Mouse (Mus musculus) C2C12 (cell line): ENCODE results near the gene Isg15.

ENCODE experiments used
- CEBPB ChIP-seq: IDR thresholded peaks from one replicate; pipeline ENCODE4 v1.6.1; 2011; ENCODE audit warnings: low read depth, mild to moderate bottlenecking, control low read depth, moderate library complexity
- CTCF ChIP-seq: IDR thresholded peaks from one replicate; pipeline ENCODE4 v1.5.1; 2011; ENCODE audit not compliant: control insufficient read depth, insufficient read depth, insufficient read length
- MAX ChIP-seq: IDR thresholded peaks from one replicate; pipeline ENCODE4 v1.6.1; 2011; ENCODE audit warnings: mild to moderate bottlenecking, control low read depth
- MYOG ChIP-seq: IDR thresholded peaks from one replicate; pipeline ENCODE4 v1.6.1; 2011; ENCODE audit not compliant: control insufficient read depth, insufficient read length; ENCODE audit errors: extremely low read depth
- USF1 ChIP-seq: IDR thresholded peaks from one replicate; pipeline ENCODE4 v1.6.1; 2011; ENCODE audit warnings: low read depth, mild to moderate bottlenecking, control low read depth, moderate library complexity

DNA sequence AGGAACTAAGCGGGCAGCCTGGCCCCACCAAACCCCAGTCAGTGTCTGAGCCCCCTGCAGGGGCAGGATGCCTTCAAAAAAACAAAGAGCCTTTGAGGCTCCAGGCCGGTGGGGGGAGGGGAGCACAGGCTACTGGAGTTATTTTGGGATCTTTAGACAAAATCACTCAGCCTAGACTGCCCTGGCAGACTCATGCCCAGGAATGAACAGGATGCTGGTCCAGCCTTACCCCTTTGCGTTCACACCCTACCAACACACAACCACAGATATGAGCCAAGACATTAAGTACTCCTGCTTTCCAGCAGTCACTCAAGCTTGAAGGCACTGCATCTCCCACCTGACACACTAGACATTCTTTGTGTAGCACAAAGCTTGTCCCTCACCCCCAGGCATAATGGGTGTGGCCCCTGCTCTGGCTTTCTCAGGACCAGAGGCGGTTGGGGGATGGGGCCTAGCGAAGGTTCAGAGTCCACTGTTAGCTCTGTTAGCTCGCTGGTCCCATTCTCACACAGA is 11.8 kb downstream of the Isg15 start:
- no peak for TF ChIP-seq CTCF
- no peak for TF ChIP-seq MYOG
- no peak for TF ChIP-seq CEBPB
- no peak for TF ChIP-seq MAX
- no peak for TF ChIP-seq USF1
